Mouse (Mus musculus) midbrain, embryonic 14.5 days (tissue): ENCODE measurements around the gene Tmem140. TPM values are rescaled to one million over a fixed set of nuclear protein-coding genes. Genes with fewer than 3 reads are reported as not detected.
A peak's percentile ranks its signal among the peaks of the same experiment; 100 is the strongest.

Source experiments
- ATAC-seq: fragments of 200-750 bp; cut with Nextera tagmentation; 2 replicates; pipeline ENCODE4 v1.8.0; 2017; ENCODE audit warnings: moderate number of reproducible peaks, moderate library complexity; ENCODE audit not compliant: low FRiP score, low TSS enrichment
- DNase-seq: peaks from one replicate; pipeline ENCODE4 v3.0.0-alpha.2; 2015
- H3K27ac ChIP-seq: fragments of 300-500 bp; sonication (generic); replicated peaks from 2 replicates; pipeline ENCODE4 v1.5.1; 2014; ENCODE audit warnings: mild to moderate bottlenecking, low read depth, low read length, moderate library complexity
- H3K27me3 ChIP-seq: fragments of 300-500 bp; sonication (generic); 2 replicates; pipeline ENCODE4 v1.6.1; 2014; ENCODE audit warnings: low read length, control low read depth, mixed read lengths; ENCODE audit not compliant: control insufficient read depth, insufficient read depth
- H3K36me3 ChIP-seq: fragments of 300-500 bp; sonication (generic); 2 replicates; pipeline ENCODE4 v1.6.1; 2014; ENCODE audit warnings: low read length, control low read depth; ENCODE audit not compliant: control insufficient read depth, insufficient read depth
- H3K4me1 ChIP-seq: fragments of 300-500 bp; sonication (generic); 2 replicates; pipeline ENCODE4 v1.6.1; 2014; ENCODE audit warnings: mild to moderate bottlenecking, antibody characterized with exemption, low read length, control low read depth; ENCODE audit not compliant: control insufficient read depth, insufficient read depth
- H3K4me2 ChIP-seq: fragments of 300-500 bp; sonication (generic); 2 replicates; pipeline ENCODE4 v1.6.1; 2014; ENCODE audit warnings: mild to moderate bottlenecking, low read length, moderate library complexity
- H3K4me3 ChIP-seq: fragments of 300-500 bp; sonication (generic); replicated peaks from 2 replicates; pipeline ENCODE4 v1.5.1; 2014; ENCODE audit warnings: low read depth, low read length
- H3K9ac ChIP-seq: fragments of 300-500 bp; sonication (generic); replicated peaks from 2 replicates; pipeline ENCODE4 v1.6.1; 2014; ENCODE audit warnings: mild to moderate bottlenecking, low read length, moderate library complexity
- H3K9me3 ChIP-seq: fragments of 300-500 bp; sonication (generic); 2 replicates; pipeline ENCODE4 v1.6.1; 2016; ENCODE audit warnings: low read length, control low read depth, mixed read lengths; ENCODE audit not compliant: control insufficient read depth
- WGBS: fragments of 180-500 bp; shearing (Covaris S2); extraction: QIAGEN DNeasy Blood & Tissue Kit; methylation state at CpG from one replicate; pipeline ENCODE4 v1.1.7; 2014; 5-methylcytosine and 5-hydroxymethylcytosine counted together
- polyA plus RNA-seq: library from polyadenylated mRNA; unstranded; fragments of >200 nt; fragmentation: Nextera tagmentation; extraction: Ambion mirVana; gene quantifications from 2 replicates; pipeline ENCODE4 v1.2.1, GENCODE M21; 2014

Tmem140 gene
- polyA plus RNA-seq: 0.70 and 1.1 TPM in 2 replicates

DNA sequence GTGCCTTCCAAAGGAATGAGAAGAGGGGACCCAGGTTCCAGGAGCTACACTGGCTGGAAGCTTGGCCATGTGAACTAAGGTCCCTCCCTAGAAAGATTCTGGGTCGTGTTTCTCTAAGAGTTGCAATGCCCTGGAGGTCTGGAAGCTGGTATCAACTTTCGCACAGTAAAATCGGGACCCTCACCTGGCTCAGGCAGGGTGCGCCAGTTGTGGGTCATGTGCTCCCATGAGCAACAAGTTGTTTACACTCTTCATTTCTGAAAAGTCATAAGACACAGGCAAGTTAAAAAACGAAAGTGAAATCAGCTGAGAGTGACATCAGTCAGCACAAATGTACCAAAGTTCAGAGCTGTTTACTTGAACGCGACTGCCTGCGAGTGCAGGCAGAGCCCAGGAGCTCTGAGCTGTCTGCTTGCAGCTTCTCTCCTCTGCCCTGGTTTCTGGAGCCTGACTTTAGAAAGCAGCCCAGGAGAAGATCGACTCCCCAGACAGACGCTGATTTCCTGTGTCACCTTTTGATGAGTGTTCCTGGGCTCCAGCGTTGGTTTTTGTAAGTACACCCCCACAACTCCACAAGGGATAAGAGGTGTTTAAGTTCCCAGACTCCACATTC is at the start of gene Tmem140:
TSS of gene Tmem140 (plus strand) at position 356 of the 613 bp plus-strand sequence.
- Histone ChIP-seq H3K27me3 (no peaks in the 10 kb centered on the region), H3K4me3 (no peak within 1 kb of the TSS), H3K9ac (no peak within 1 kb of the TSS), H3K27ac (no peak within 1 kb of the TSS), H3K4me2 (no peak within 1 kb of the TSS), H3K36me3 (no peaks in the 10 kb centered on the region), H3K4me1 (no peaks in the 10 kb centered on the region), H3K9me3 (no peaks in the 10 kb centered on the region)
- DNase-seq (no peak), ATAC-seq (no peak)
- 71% methylated on average over 11 of the region's 11 CpGs for WGBS

DNA sequence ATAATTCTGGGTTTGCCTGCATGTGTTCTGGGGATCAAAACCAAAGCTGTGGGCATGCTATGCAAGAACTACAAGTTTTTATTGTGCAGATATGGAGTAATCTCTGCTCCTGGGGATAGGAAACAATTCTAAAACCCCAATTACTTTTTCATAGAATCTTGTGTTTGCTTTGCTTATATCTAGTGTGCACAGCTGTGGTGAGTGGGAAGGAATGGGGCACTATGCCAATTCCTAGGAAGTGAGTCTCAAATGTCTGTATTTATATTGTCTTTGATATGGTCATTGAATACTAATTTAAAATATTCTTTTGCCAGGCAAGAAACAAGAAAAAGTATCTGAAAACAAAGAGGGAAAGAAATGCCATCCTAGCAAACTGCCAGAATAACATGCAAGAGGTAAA is 38.5 kb upstream of the Tmem140 start:
- Histone ChIP-seq H3K9me3 (no peaks in the 10 kb centered on the region), H3K27ac (no peak overlapping the region), H3K4me2 (no peak overlapping the region), H3K36me3 (no peaks in the 10 kb centered on the region), H3K4me3 (no peak overlapping the region), H3K4me1 (no peaks in the 10 kb centered on the region), H3K9ac (no peak overlapping the region), H3K27me3 (no peaks in the 10 kb centered on the region)
- DNase-seq: peak; percentile 8
- ATAC-seq: no peak

DNA sequence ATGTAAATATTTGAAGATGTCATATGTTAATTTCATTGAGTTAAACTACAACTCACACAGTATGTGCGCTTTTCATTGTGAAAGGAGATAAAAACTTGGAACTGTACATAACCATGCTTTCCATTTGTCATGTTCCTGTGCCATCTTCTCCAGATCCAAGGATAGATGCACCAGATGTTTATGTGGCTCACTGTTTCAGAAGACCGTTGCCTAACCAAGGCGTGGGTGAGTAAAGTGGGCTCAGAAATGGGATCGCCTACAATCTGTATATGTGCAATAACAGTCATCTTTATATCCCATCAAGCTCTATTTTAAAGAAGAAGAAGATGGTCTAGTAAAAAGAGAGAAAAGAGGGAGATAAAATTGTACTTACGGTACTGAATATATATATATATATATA is 30.6 kb upstream of the Tmem140 start:
- Histone ChIP-seq H3K27ac (no peak overlapping the region), H3K9me3 (no peaks in the 10 kb centered on the region), H3K4me3 (no peak overlapping the region), H3K9ac (no peak overlapping the region), H3K4me2 (no peak overlapping the region), H3K27me3 (no peaks in the 10 kb centered on the region), H3K36me3 (no peaks in the 10 kb centered on the region), H3K4me1 (no peaks in the 10 kb centered on the region)
- no peak for ATAC-seq
- no peak for DNase-seq
- 96% methylated on average over 5 of the region's 5 CpGs for WGBS

DNA sequence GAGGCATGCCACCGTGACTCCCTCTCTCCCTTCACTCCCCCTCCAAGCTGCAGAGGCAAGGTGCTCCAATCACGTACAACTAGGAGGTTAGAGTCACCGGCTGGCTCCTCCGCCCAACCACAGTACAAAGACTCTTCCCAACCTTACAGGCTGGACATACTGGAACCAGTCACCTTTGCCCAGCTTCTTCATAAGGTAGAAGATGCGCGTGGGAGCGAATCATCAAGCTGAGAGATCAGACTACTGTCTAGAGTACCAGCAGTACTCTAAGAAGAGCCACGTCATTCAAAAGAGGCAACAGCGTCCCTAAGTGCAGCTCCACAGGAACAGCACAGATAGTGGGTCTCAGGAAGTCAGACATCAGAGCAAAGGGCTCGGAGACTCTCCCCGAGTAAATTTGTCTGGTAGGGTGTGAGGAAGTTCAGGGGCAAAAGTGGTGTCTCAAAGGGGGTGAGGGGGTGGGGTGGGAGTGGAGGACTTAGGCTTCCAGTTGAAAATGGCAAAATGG is 1.3 kb upstream of the Tmem140 start:
- Histone ChIP-seq H3K27ac (no peak overlapping the region), H3K9ac (no peak overlapping the region), H3K4me2 (no peak overlapping the region), H3K4me1 (no peaks in the 10 kb centered on the region), H3K36me3 (no peaks in the 10 kb centered on the region), H3K27me3 (no peaks in the 10 kb centered on the region), H3K4me3 (no peak overlapping the region), H3K9me3 (no peaks in the 10 kb centered on the region)
- ATAC-seq (no peak), DNase-seq (no peak)
- WGBS: 93% methylated on average over 11 of the region's 11 CpGs

DNA sequence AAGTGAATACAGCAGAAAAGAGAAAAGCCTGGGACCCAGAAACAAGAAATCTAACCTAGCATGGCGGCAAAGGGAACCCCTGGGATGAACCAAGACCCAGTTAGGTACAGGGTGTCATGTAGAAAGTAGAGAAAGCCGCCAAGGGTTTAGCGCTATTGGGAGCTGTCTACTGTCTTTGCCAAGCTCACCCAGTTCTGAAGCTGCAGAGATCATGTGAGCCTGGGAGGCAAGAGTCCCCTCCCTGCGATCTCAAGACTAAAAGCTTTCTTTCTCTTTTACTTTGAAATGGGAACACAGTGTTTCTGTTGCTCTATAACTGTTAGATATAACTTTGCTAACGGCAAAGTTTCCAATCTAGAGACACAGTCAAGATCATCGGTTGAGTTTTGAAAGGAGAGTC is 565 bp upstream of the Tmem140 start:
- Histone ChIP-seq H3K27ac (no peak overlapping the region), H3K36me3 (no peaks in the 10 kb centered on the region), H3K27me3 (no peaks in the 10 kb centered on the region), H3K4me3 (no peak overlapping the region), H3K4me2 (no peak overlapping the region), H3K4me1 (no peaks in the 10 kb centered on the region), H3K9me3 (no peaks in the 10 kb centered on the region), H3K9ac (no peak overlapping the region)
- ATAC-seq: no peak
- WGBS: 95% methylated on average over 6 of the region's 6 CpGs
- DNase-seq: no peak

DNA sequence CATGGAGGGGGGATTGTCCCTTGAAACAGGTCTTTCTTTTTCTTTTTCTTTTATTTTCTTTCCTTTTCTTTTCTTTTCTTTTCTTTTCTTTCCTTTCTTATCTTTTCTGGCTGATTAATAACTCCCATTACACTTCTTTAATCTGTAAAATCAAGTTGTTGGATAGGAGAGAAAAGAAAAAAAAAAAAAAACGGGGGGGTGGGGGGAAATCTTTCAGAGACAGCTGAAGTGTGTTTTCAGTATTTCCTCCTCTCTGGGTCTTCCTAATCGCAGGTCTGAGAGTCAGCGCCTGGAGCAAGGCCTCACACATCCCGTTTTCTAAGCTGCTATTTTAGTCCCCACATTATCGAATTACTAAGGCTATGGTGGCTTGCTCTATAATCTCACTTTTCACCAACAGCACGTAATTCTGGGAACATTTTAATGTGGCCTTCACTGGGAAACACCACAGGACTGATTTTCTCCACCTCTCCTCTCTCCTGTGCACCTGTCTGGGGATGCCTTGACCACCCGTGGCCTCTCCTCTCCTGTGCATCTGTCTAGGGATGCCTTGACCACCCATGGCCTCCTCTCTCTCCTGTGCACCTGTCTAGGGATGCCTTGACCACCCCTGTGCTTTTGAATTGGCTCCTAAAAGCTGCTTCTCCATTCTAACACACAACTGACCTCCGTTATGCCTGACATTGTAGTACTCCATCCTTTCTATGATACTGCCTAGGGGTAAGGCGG is 1.0 kb downstream of the Tmem140 start:
- no peaks in the 10 kb centered on the region for H3K9me3 ChIP-seq
- H3K4me2 ChIP-seq: no peak overlapping the region
- H3K9ac ChIP-seq: no peak overlapping the region
- ATAC-seq: no peak
- H3K4me3 ChIP-seq: no peak overlapping the region
- H3K27ac ChIP-seq: no peak overlapping the region
- 76% methylated on average over 9 of the region's 9 CpGs for WGBS
- no peak for DNase-seq
- no peaks in the 10 kb centered on the region for H3K27me3 ChIP-seq
- H3K36me3 ChIP-seq: no peaks in the 10 kb centered on the region
- H3K4me1 ChIP-seq: no peaks in the 10 kb centered on the region

DNA sequence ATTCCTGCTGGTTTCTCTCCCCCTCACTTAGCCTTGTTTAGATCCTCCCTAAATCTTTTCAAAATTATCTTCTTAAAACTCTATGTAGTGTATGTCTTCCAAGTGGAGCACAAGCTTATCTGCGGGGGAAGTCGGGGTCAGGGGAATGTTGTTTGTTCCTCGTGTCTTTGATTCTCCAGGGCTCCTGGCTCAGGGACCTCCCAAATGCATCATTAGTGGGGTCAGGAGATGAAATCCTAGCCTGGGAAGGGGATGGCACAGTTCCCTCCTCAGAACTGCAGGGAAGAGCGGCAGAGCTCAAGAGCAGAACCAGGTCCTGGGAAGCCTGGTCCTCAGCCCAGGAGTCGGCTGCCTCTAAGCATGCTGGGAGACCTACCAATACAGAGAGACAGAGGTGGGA is 2.3 kb downstream of the Tmem140 start:
- Histone ChIP-seq H3K36me3 (no peaks in the 10 kb centered on the region), H3K4me3 (no peak overlapping the region), H3K9me3 (no peaks in the 10 kb centered on the region), H3K4me1 (no peaks in the 10 kb centered on the region), H3K27me3 (no peaks in the 10 kb centered on the region), H3K4me2 (no peak overlapping the region), H3K27ac (no peak overlapping the region), H3K9ac (no peak overlapping the region)
- DNase-seq (no peak), ATAC-seq (no peak)
- 77% methylated on average over 5 of the region's 5 CpGs for WGBS

DNA sequence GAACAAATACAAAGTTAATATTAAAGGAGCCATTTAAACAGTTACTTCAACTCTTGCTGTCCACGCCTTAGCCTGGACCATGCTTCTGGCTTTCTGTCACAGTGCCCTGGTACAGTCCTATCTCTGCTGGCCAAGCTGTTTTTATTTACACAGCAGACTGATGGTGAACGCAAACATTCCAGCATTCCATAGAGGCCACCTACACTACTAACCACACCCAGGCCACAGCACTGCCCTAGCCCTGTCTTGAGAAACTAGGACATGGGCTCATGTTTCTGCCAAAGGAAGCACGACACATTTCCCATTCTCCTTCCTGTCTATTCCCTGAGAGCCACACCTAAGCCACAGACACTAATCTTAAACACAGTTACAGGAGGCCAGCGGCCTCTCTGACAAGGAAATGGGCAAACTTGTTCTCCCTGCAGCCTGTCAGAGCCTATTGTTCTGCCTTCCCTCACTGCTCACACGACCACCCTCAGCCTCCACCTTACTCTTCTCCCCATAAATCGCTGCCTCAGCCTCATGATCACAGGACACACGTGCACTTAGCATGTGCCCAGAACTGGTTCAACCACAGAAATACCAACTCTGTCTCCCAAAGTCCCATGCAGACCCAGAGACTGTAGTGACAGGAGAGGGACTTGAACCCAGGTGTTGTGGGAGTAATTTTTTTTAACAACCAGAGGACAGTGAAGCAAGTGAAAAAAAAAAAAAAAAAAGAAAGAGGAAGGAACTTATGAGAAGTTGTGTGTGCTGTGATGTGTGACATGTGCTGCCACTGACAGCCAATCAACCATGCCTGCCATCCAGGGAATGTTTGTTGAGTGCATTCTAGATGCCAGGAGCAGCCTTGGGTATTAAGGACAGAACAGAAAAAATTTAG is 3.0 kb downstream of the Tmem140 start:
- DNase-seq (no peak), ATAC-seq (no peak)
- Histone ChIP-seq H3K27ac (no peak overlapping the region), H3K9me3 (no peaks in the 10 kb centered on the region), H3K4me1 (no peaks in the 10 kb centered on the region), H3K27me3 (no peaks in the 10 kb centered on the region), H3K9ac (no peak overlapping the region), H3K36me3 (no peaks in the 10 kb centered on the region), H3K4me2 (no peak overlapping the region), H3K4me3 (no peak overlapping the region)
- WGBS: 72% methylated on average over 7 of the region's 7 CpGs
